ENCODE assay signal across 14 mouse cellular contexts in the genomic region with DNA sequence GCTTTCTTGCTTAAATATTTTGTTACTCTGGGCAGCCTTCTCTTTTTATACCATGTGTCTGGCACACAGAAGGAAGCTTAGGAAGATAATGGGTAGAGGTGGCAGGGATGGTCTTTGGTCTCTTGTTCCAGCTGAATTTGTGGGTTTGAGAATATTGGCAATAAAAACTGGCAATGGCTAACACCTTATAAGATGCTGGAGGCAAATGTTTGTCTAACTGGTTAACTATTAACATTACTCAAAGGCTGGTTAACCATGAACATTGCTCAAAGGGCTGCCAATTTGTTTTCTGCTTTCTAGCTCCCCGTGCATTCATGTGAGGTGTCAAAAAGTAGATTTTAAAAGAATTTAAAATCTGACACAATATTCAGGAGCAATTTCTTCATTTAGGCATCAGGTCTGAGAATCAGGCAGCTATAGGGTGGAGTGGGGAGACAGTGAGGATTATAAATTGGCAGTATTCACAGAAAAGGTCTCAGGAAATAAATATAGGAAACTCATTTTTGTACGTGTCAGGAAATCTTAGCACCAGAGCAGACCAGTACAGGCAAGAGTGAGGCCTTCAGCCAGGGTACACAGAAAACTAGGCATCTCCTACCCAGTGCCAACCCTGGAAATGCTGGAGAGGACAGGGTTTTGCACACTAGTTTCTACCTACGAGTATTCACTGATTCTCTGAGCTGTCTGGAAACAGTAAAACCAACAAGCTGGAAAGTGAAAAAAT.
DNase-seq lines count a peak whose midpoint lies in the region; ATAC-seq and TF ChIP-seq lines count a peak whose summit lies in the region.
"Had no signal": no experiment of that assay in that cellular context is flagged by ENCODE, and none has a peak within 500 bp of the region (broad histone marks: within the 10 kb centered on the region; RNA-seq: fewer than 3 reads in every experiment).

No protein-coding gene starts in this region.

- no peak for TF ChIP-seq CTCF in kidney, postnatal 0 days (IDR thresholded peaks at IDR 0.05; ENCODE audit: low read depth)

- H3K36me3 ChIP-seq in hindbrain, embryonic 15.5 days = peaks cover 14% of the 10 kb centered on the region; the same call in 1 of the 2 replicates
- H3K36me3 ChIP-seq in hindbrain, embryonic 12.5 days = 0 out of 2 replicates have a peak, but pooled peaks cover 5% of the 10 kb centered on the region
- H3K36me3 ChIP-seq in intestine, embryonic 16.5 days (ENCODE audit: control insufficient read depth, insufficient read depth, low read length) = no peaks in the 10 kb centered on the region
- H3K36me3 ChIP-seq in kidney, postnatal 0 days (ENCODE audit: insufficient read depth, low read length) = no peaks in the 10 kb centered on the region
- H3K36me3 ChIP-seq in neural tube, embryonic 14.5 days (ENCODE audit: control insufficient read depth, insufficient read depth, low read length) = 0 out of 2 replicates have a peak, but pooled peaks cover 5% of the 10 kb centered on the region
- H3K36me3 ChIP-seq: heart, embryonic 12.5 days had no signal

- H3K27ac ChIP-seq in hindbrain, embryonic 15.5 days (replicated peaks) = 0 out of 2 replicates have a peak overlapping the region, but pooled peaks have one; percentile 9
- H3K27ac ChIP-seq in hindbrain, embryonic 12.5 days = no peak overlapping the region
- peak overlapping the region; percentile 76 for H3K27ac ChIP-seq in intestine, embryonic 16.5 days (ENCODE audit: low read length)
- H3K27ac ChIP-seq in kidney, postnatal 0 days = peak overlapping the region; percentile 62; the same call in 1 of the 2 replicates
- no peak overlapping the region for H3K27ac ChIP-seq in neural tube, embryonic 14.5 days (ENCODE audit: low read depth, low read length)
- H3K27ac ChIP-seq: forebrain, embryonic 15.5 days had no signal

- no peaks in the 10 kb centered on the region for H3K9me3 ChIP-seq in hindbrain, embryonic 15.5 days
- H3K9me3 ChIP-seq in hindbrain, embryonic 12.5 days (replicated peaks) = no peaks in the 10 kb centered on the region
- no peaks in the 10 kb centered on the region for H3K9me3 ChIP-seq in intestine, embryonic 16.5 days (ENCODE audit: control insufficient read depth, low read length)
- no peaks in the 10 kb centered on the region for H3K9me3 ChIP-seq in kidney, postnatal 0 days (replicated peaks; ENCODE audit: low read length)
- H3K9me3 ChIP-seq in neural tube, embryonic 14.5 days (ENCODE audit: control insufficient read depth, low read length) = no peaks in the 10 kb centered on the region
- H3K9me3 ChIP-seq: forebrain, embryonic 15.5 days had no signal

- peaks cover 3% of the 10 kb centered on the region for H3K4me1 ChIP-seq in hindbrain, embryonic 15.5 days (replicated peaks)
- no peaks in the 10 kb centered on the region for H3K4me1 ChIP-seq in hindbrain, embryonic 12.5 days
- no peaks in the 10 kb centered on the region for H3K4me1 ChIP-seq in intestine, embryonic 16.5 days (ENCODE audit: control insufficient read depth, insufficient read depth, low read length)
- 0 out of 2 replicates have a peak, but pooled peaks cover 5% of the 10 kb centered on the region for H3K4me1 ChIP-seq in kidney, postnatal 0 days (replicated peaks; ENCODE audit: insufficient read depth, low read length)
- H3K4me1 ChIP-seq in neural tube, embryonic 14.5 days (ENCODE audit: control insufficient read depth, insufficient read depth, low read length) = no peaks in the 10 kb centered on the region
- H3K4me1 ChIP-seq: forebrain, embryonic 15.5 days; heart, embryonic 12.5 days had no signal

- no peak for DNase-seq in kidney, postnatal 0 days (ENCODE audit: low spot score)
- DNase-seq in spleen, postnatal 10 days (ENCODE audit: low spot score in 2 of 2) = no peak
- no peak for DNase-seq in c-Kit-positive CD71-positive TER-119-positive erythroid progenitor cells, embryonic 14.5 days (ENCODE audit: low spot score)
- no peak for DNase-seq in layer of hippocampus, adult 9-11 months
- DNase-seq: gastrocnemius, postnatal 25 days; heart, postnatal 4 days; left cerebral cortex, postnatal 4 days; lung, adult 2 months had no signal

- WGBS in hindbrain, embryonic 15.5 days = 69% methylated on average over 3 of the region's 3 CpGs
- 80% methylated on average over 3 of the region's 3 CpGs for WGBS in hindbrain, embryonic 12.5 days
- WGBS in intestine, embryonic 16.5 days = 52% methylated on average over 3 of the region's 3 CpGs
- 46% methylated on average over 3 of the region's 3 CpGs for WGBS in kidney, postnatal 0 days
- 49% methylated on average over 3 of the region's 3 CpGs for WGBS in neural tube, embryonic 14.5 days

- ATAC-seq in hindbrain, embryonic 15.5 days (ENCODE audit: low FRiP score, low read depth) = no peak
- no peak for ATAC-seq in hindbrain, embryonic 12.5 days (ENCODE audit: low FRiP score)
- ATAC-seq in intestine, embryonic 16.5 days = peak; percentile 89
- peak; percentile 52; the same call in 1 of the 2 replicates for ATAC-seq in kidney, postnatal 0 days (replicated peaks; ENCODE audit: low FRiP score, low read depth)
- ATAC-seq in neural tube, embryonic 14.5 days (ENCODE audit: low read depth) = peak; percentile 38; the same call in 1 of the 2 replicates
- ATAC-seq: forebrain, embryonic 15.5 days had no signal

- no peak overlapping the region for H3K4me2 ChIP-seq in hindbrain, embryonic 15.5 days
- no peak overlapping the region for H3K4me2 ChIP-seq in hindbrain, embryonic 12.5 days (replicated peaks)
- no peak overlapping the region for H3K4me2 ChIP-seq in intestine, embryonic 16.5 days (ENCODE audit: low read depth, low read length)
- no peak overlapping the region for H3K4me2 ChIP-seq in kidney, postnatal 0 days (ENCODE audit: low read length)
- no peak overlapping the region for H3K4me2 ChIP-seq in neural tube, embryonic 14.5 days (ENCODE audit: low read depth, low read length)
- H3K4me2 ChIP-seq: forebrain, embryonic 15.5 days; heart, embryonic 12.5 days had no signal

- H3K4me3 ChIP-seq in hindbrain, embryonic 15.5 days = no peak overlapping the region
- H3K4me3 ChIP-seq in hindbrain, embryonic 12.5 days = no peak overlapping the region
- H3K4me3 ChIP-seq in intestine, embryonic 16.5 days (ENCODE audit: low read length) = no peak overlapping the region
- no peak overlapping the region for H3K4me3 ChIP-seq in kidney, postnatal 0 days (replicated peaks; ENCODE audit: low read depth, low read length)
- no peak overlapping the region for H3K4me3 ChIP-seq in neural tube, embryonic 14.5 days (ENCODE audit: low read depth, low read length)
- H3K4me3 ChIP-seq: forebrain, embryonic 15.5 days; heart, embryonic 12.5 days had no signal

- H3K27me3 ChIP-seq in hindbrain, embryonic 15.5 days = no peaks in the 10 kb centered on the region
- H3K27me3 ChIP-seq in hindbrain, embryonic 12.5 days = no peaks in the 10 kb centered on the region
- H3K27me3 ChIP-seq in intestine, embryonic 16.5 days (replicated peaks; ENCODE audit: control insufficient read depth, insufficient read depth, low read length) = no peaks in the 10 kb centered on the region
- H3K27me3 ChIP-seq in kidney, postnatal 0 days (ENCODE audit: insufficient read depth, low read length) = no peaks in the 10 kb centered on the region
- H3K27me3 ChIP-seq in neural tube, embryonic 14.5 days (ENCODE audit: control insufficient read depth, insufficient read depth, low read length) = no peaks in the 10 kb centered on the region
- H3K27me3 ChIP-seq: forebrain, embryonic 15.5 days; heart, embryonic 12.5 days had no signal

- H3K9ac ChIP-seq in hindbrain, embryonic 15.5 days = no peak overlapping the region
- H3K9ac ChIP-seq in hindbrain, embryonic 12.5 days = no peak overlapping the region
- H3K9ac ChIP-seq in intestine, embryonic 16.5 days (ENCODE audit: low read depth, low read length) = no peak overlapping the region
- no peak overlapping the region for H3K9ac ChIP-seq in kidney, postnatal 0 days (ENCODE audit: low read depth, low read length)
- H3K9ac ChIP-seq in neural tube, embryonic 14.5 days (replicated peaks; ENCODE audit: low read depth, low read length) = no peak overlapping the region
- H3K9ac ChIP-seq: forebrain, embryonic 15.5 days; heart, embryonic 12.5 days had no signal

Comparison
In these comparisons a context has a peak if more than half of its experiments do, and no peak if none do; other contexts are left out.
1. H3K27ac ChIP-seq: peak in hindbrain, embryonic 15.5 days (single experiment), intestine, embryonic 16.5 days (single experiment) and kidney, postnatal 0 days (single experiment); none in hindbrain, embryonic 12.5 days (single experiment) and neural tube, embryonic 14.5 days (single experiment).
2. ATAC-seq: peak in intestine, embryonic 16.5 days (single experiment), kidney, postnatal 0 days (single experiment) and neural tube, embryonic 14.5 days (single experiment); none in hindbrain, embryonic 15.5 days (single experiment) and hindbrain, embryonic 12.5 days (single experiment).